Mouse (Mus musculus): Measurements from ENCODE around the gene Ctnnbip1. TPM values are rescaled to one million over a fixed set of nuclear protein-coding genes. Genes with fewer than 3 reads are reported as not detected.

Ctnnbip1 gene
- polyA plus RNA-seq, 1 experiment from 2014 or later = 85.4 TPM

DNA sequence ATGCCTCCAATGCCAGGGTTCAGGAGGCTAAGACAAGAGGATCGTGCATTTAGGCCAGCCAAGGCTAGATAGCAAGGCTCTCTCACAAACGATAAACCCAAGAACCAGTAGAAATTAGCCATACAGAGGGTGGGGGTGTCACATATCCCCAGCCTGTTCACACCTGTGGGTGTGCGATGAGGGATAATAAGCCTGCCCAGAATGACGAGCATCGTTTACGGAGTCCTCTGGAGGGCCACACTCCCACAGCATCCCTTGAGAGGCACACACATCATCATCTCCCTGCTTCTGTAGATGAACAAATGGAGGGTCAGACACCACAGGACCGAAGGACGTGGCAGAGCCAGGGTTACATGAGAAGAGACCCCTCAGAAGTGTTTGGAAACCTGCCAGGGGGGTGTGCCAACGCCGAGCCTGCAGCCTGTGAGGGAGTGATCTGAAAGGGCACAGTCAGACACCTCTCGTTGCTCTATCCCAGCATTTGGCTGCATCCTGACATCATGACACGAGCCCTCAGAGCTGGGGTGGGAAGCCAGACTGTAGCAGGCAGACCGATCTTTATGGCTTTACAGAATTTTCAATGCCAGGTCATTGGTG lies 60.1 kb downstream of the Ctnnbip1 start:
- H3K4me1 ChIP-seq (replicated peaks) = peaks cover 45% of the 10 kb centered on the region
- H3K9me3 ChIP-seq = no peaks in the 10 kb centered on the region
- peak overlapping the region; percentile 87 for H3K27ac ChIP-seq
- H3K9ac ChIP-seq = no peak overlapping the region
- WGBS = 66% methylated on average over 13 of the region's 13 CpGs
- no peak overlapping the region for H3K4me3 ChIP-seq
- no peak for ATAC-seq (ENCODE audit: low FRiP score)
- 0 out of 2 replicates have a peak, but pooled peaks cover 3% of the 10 kb centered on the region for H3K27me3 ChIP-seq
- no peak overlapping the region for H3K4me2 ChIP-seq
- H3K36me3 ChIP-seq = no peaks in the 10 kb centered on the region

DNA sequence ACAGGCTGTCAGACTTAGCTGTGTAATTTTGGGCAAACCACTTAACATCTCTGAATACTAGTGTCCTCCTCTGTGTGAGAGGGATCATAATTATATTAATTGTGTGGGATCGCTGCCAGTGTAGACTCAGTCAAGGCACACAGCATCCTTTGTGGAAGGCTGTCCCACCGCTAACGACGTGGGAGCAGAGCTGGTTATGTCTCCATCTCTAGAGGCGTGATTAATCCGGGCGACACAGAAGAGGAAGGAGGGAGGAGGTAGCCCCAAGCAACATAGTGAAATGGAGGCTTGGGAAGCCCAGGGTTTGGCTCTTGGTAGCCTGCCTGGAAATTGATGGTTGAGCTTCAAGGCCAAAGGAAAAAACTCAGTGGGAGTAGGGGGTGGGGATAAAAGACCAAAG lies 60.8 kb downstream of the Ctnnbip1 start:
- no peak for ATAC-seq (ENCODE audit: low FRiP score)
- peak overlapping the region; percentile 87 for H3K27ac ChIP-seq
- WGBS = 19% methylated on average over 7 of the region's 7 CpGs

DNA sequence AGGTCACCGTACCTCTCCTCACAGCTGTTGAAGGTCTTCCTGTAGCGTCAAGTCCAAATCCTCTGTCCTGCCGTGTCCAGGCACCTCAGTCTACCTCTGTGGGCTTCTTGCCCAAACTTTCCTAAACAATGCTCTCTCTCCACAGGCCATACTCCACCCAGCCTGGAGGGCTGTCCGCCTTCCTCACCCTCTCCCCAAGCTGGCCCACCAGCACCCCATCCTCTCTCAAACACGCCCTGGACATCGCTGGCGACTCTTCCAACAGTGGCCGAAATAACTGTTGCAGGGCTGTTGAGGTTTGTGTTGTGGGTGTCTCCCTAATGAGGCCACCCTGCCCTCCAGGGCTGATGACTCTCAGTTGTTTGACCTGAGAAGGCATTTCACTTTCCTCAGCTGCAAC lies 67.2 kb downstream of the Ctnnbip1 start:
- peaks cover 29% of the 10 kb centered on the region for H3K4me1 ChIP-seq (replicated peaks)
- 0 out of 2 replicates have a peak, but pooled peaks have one; percentile 7 for ATAC-seq (ENCODE audit: low FRiP score)
- no peaks in the 10 kb centered on the region for H3K9me3 ChIP-seq
- H3K27me3 ChIP-seq = peaks cover 11% of the 10 kb centered on the region; the same call in 1 of the 2 replicates
- no peaks in the 10 kb centered on the region for H3K36me3 ChIP-seq
- no peak overlapping the region for H3K4me2 ChIP-seq
- H3K27ac ChIP-seq = 0 out of 2 replicates have a peak overlapping the region, but pooled peaks have one; percentile 94
- H3K4me3 ChIP-seq = 0 out of 2 replicates have a peak overlapping the region, but pooled peaks have one; percentile 87
- WGBS = 85% methylated on average over 8 of the region's 8 CpGs
- H3K9ac ChIP-seq = no peak overlapping the region

More for the DNA sequence above, 60.8 kb downstream of the Ctnnbip1 start:
- Histone ChIP-seq H3K27me3 (0 out of 2 replicates have a peak, but pooled peaks cover 3% of the 10 kb centered on the region), H3K4me1 (replicated peaks) (peaks cover 45% of the 10 kb centered on the region), H3K9me3 (no peaks in the 10 kb centered on the region), H3K9ac (no peak overlapping the region; the same call in 1 of the 2 replicates), H3K36me3 (no peaks in the 10 kb centered on the region), H3K4me2 (no peak overlapping the region), H3K4me3 (no peak overlapping the region)

DNA sequence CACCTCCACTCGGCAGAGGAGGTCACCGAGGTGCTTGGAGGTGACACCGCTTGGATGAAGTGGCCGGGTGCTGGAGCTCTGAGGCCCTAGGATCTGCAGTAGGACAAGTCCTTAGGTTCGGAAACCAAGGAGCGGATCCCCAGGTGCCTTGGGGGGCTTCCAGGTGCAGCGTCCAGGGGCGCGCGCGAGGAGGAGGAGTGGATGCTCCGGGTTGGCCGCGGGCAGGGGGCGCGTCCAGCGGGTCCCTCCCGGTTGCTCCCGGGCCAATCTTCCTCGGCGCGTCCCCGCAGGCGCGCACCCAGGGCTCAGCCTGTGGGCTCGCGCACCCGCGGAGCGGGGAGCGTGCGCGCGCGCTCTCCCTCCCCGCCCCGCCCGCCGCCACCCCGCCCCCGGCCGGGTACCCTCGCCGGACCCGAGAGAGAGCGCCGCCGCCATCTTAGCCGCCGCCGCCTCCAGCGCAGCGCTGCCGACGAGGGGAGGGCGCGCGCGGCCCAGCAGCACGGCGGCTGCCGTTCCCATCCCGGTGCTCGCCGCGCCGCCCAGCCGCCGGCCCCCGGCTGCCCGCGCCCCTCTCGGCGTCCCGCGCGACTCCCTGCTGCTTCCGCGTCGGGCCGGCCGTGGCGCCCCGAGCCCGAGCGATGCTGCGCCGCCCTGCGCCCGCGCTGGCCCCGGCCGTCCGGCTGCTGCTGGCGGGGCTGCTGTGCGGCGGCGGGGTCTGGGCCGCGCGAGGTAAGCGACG lies 68.2 kb downstream of the Ctnnbip1 start, which contains the start of gene Clstn1:
Gene Clstn1, plus strand, starts transcription at position 425 of the 739 bp plus-strand sequence.
- Histone ChIP-seq H3K4me1 (replicated peaks) (peaks cover 29% of the 10 kb centered on the region), H3K27ac (peak within 1 kb of the TSS; percentile 94), H3K27me3 (peaks cover 11% of the 10 kb centered on the region; the same call in 1 of the 2 replicates), H3K4me3 (peak within 1 kb of the TSS; percentile 87), H3K4me2 (peak within 1 kb of the TSS; percentile 99), H3K9ac (peak within 1 kb of the TSS; percentile 96), H3K9me3 (no peaks in the 10 kb centered on the region), H3K36me3 (no peaks in the 10 kb centered on the region)
- peak; percentile 72 for ATAC-seq (ENCODE audit: low FRiP score)
- under 1% methylated on average over 62 of the region's 103 CpGs for WGBS

DNA sequence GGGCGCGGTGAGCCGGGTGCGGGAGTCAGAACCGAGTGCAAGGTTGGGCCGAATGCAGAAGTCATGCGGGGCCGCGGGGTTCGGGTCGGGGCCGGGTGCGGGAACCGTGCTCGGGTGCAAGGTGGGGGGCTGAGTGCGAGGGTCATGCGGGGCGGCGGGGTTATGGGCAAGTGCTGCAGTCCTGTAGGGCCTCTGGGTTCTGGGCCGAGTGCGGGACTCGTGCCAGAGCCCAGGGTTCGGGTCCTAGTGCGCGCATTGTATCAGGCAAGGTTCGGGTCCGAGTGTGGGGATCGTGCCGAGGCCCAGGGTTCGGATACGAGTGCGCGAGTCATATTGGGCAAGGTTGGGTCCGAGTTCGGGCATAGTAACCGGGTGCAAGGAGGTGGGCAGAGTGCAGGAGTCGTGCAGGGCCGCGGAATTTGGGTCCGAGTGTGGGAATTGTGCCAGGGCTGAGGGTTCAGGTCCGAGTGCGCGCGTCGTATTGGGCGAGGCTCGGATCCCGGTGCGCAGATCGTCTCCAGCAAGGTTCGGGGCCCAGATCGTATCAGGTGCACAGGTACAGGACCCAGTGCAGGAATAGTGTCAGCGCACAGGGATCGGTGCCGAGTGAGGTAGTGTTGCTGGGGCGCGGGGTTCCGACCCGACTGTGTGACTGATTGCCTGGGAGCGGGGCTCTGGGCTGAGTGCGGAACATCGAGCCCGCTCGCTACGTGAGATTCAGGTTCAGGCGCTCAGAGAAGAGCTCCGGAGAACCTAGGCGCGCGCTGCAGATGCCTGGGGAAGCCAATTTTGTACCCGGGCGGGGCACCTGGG lies 69.0 kb downstream of the Ctnnbip1 start:
- Histone ChIP-seq H3K4me3 (peak overlapping the region; percentile 87), H3K27me3 (peaks cover 8% of the 10 kb centered on the region; the same call in 1 of the 2 replicates), H3K9me3 (no peaks in the 10 kb centered on the region), H3K27ac (peak overlapping the region; percentile 94), H3K4me2 (peak overlapping the region; percentile 99), H3K4me1 (replicated peaks) (peaks cover 33% of the 10 kb centered on the region), H3K36me3 (no peaks in the 10 kb centered on the region), H3K9ac (peak overlapping the region; percentile 96)
- under 1% methylated on average over 72 of the region's 72 CpGs for WGBS
- peak; percentile 64 for ATAC-seq (ENCODE audit: low FRiP score)

DNA sequence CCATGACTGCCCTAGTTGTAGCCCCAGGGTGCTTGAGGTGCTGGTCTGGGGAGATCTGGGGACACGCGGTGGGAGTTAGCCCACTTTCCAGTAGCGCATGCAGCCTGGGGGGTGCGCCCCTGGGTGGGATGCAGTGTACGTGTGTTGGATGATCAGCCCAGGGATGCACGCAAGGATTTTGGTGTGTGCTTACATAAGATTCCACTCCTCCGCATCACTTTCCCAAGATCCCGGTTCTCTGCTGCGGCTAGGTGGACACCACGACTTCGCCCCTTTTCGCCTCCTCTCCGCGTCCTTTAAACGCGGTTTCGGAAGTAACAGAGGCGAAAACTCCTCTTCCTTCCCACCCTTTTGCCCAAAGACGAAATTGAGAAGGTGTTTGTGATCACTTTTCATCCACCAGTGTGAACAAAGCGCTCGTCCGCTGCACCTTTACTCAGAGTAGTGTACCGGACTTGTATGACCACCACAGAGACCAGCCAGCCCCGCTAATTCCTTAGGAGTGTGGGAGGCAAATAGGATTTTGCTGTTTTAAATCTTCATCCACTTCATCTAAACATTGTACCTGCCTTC lies 69.6 kb downstream of the Ctnnbip1 start:
- ATAC-seq (ENCODE audit: low FRiP score) = peak; percentile 37
- Histone ChIP-seq H3K27ac (peak overlapping the region; percentile 94), H3K4me1 (replicated peaks) (peaks cover 39% of the 10 kb centered on the region), H3K4me3 (peak overlapping the region; percentile 87), H3K36me3 (no peaks in the 10 kb centered on the region), H3K27me3 (peaks cover 8% of the 10 kb centered on the region; the same call in 1 of the 2 replicates), H3K9ac (peak overlapping the region; percentile 96), H3K9me3 (no peaks in the 10 kb centered on the region), H3K4me2 (peak overlapping the region; percentile 99)
- WGBS = 2% methylated on average over 24 of the region's 24 CpGs

DNA sequence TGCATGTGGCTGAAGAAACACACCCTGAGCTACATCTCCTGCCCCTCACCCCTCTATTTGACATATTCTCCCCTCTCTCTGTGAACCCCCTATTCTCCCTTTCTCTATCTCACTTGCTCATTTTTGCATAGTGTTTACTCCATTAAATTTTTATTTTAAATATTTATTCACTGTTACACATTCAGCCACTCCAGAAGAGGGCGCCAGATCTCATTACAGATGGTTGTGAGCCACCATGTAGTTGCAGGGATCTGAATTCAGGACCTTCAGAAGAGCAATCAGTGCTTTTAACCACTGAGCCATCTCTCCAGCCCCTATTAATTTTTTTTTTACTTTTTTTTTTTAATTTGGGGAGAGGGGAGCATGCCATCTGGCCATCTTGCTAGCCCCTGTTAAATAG lies 72.2 kb downstream of the Ctnnbip1 start:
- Histone ChIP-seq H3K4me2 (no peak overlapping the region), H3K4me3 (no peak overlapping the region), H3K4me1 (replicated peaks) (peaks cover 55% of the 10 kb centered on the region), H3K9ac (no peak overlapping the region), H3K36me3 (no peaks in the 10 kb centered on the region), H3K9me3 (no peaks in the 10 kb centered on the region), H3K27ac (no peak overlapping the region), H3K27me3 (peaks cover under 1% of the 10 kb centered on the region; the same call in 1 of the 2 replicates)
- no peak for ATAC-seq (ENCODE audit: low FRiP score)
- WGBS = 85% methylated on average over 1 of the region's 1 CpGs

DNA sequence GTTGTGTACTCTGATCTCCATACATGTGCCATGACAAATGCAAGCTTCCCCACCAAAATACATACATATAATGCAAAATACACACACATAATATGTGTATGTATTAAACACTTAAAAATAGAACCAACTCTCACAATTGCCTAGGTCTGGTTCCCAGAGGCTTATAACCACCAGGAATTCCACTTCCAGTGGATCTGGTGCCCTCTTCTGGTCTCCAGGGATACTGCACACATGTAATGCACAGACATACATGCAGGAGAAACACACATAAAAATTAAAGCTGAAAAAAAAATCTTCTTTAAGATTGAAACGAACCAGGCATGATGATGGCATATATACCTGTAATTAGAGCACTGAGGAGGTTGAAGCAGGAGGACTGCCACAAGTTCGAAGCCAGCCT lies 73.5 kb downstream of the Ctnnbip1 start:
- no peaks in the 10 kb centered on the region for H3K9me3 ChIP-seq
- no peak for ATAC-seq (ENCODE audit: low FRiP score)
- WGBS = 93% methylated on average over 2 of the region's 2 CpGs
- no peaks in the 10 kb centered on the region for H3K36me3 ChIP-seq
- H3K27ac ChIP-seq = no peak overlapping the region
- peaks cover 53% of the 10 kb centered on the region for H3K4me1 ChIP-seq (replicated peaks)
- H3K4me3 ChIP-seq = no peak overlapping the region
- no peaks in the 10 kb centered on the region for H3K27me3 ChIP-seq
- no peak overlapping the region for H3K4me2 ChIP-seq
- no peak overlapping the region for H3K9ac ChIP-seq

DNA sequence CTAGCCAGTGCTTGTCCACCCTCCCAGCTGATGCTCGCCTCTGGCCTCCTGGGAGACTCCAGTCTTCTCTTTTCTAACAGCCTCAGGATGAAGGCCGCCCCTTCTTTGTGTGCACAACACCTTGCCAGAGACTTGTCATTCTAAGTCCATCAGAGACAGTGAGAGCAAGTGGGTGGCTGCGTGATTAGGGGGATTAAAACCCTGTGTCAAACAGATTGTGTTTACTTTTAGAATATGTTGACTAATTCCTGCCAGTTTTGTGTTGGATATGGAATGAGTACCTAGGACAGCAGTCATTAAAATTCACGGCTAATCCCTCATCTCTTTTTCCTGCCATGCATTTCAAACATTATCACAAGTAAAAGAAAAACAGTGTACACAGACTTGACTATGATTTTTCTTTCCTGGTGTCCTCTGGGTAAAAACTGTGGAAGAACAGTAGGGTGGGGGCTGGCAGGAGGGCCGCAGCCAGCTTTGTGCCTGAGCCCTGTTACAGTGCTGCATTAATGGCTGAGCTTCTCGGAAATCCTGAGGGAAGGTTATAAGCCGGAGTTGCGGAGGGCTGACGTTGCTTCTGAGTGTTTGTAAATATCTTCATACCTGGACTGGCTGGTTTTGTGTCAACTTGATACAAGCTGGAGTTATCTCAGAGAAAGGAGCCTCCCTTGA lies 77.0 kb downstream of the Ctnnbip1 start:
- H3K9ac ChIP-seq = no peak overlapping the region
- peak overlapping the region; percentile 75 for H3K27ac ChIP-seq
- H3K4me1 ChIP-seq (replicated peaks) = peaks cover 38% of the 10 kb centered on the region
- no peak overlapping the region for H3K4me3 ChIP-seq
- H3K27me3 ChIP-seq = no peaks in the 10 kb centered on the region
- no peaks in the 10 kb centered on the region for H3K36me3 ChIP-seq
- no peaks in the 10 kb centered on the region for H3K9me3 ChIP-seq
- no peak overlapping the region for H3K4me2 ChIP-seq
- 78% methylated on average over 9 of the region's 9 CpGs for whole genome bisulfite sequencing
- ATAC-seq (ENCODE audit: low FRiP score) = no peak

DNA sequence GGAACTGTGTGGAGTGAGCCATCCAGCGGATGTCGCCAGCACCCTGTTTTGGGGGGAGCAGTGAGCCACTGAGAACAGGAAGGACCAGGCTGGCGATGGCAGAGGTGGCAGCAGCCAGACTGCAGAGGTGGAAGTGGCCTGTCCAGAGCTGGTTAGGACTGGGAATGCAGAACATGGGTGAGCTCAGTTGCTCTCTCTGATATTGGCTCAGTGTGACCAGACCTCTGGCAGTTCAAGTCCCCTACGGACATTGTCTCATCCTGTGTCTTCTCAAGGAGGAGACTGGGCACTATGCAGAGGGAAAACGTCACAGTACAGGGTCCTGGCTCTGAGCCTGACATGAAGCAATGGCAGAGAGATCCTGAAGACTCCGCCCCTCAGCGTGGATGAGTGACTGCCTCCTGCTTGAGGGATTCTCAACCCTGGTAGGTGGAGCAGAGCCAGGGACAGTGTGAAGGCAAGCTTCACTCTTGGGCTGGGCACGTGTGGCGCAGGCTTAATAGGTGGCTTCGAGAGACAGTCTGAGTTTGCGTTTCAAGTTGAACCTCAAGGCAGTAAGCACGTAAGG lies 79.7 kb downstream of the Ctnnbip1 start:
- H3K4me2 ChIP-seq = no peak overlapping the region
- no peak for ATAC-seq (ENCODE audit: low FRiP score)
- H3K4me3 ChIP-seq = no peak overlapping the region

DNA sequence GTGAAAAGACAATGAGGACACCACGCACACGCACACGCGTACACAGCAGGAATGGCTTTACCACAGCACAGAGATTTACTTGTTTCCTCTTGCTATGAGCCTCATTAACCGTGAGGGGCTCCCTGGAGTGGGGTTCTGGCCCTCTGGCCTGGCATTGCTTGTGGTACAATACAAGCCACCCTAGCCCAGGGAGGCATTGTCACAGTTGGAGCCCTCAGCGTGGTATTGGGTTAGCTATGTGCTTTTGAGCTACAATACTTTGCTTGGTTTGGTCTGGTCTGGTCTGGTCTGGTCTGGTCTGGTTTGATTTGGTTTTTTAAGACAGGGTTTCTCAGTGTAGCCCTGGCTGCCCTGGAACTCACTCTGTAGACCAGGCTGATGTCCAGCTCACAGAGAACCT lies 81.5 kb downstream of the Ctnnbip1 start:
- WGBS = 84% methylated on average over 6 of the region's 6 CpGs
- H3K36me3 ChIP-seq = no peaks in the 10 kb centered on the region
- no peak overlapping the region for H3K4me2 ChIP-seq
- H3K4me1 ChIP-seq (replicated peaks) = peaks cover 42% of the 10 kb centered on the region
- no peaks in the 10 kb centered on the region for H3K27me3 ChIP-seq
- no peak overlapping the region; the same call in 1 of the 2 replicates for H3K27ac ChIP-seq
- ATAC-seq (ENCODE audit: low FRiP score) = no peak
- H3K9ac ChIP-seq = no peak overlapping the region
- no peaks in the 10 kb centered on the region for H3K9me3 ChIP-seq
- H3K4me3 ChIP-seq = no peak overlapping the region

More for the DNA sequence above, 79.7 kb downstream of the Ctnnbip1 start:
- H3K27ac ChIP-seq = no peak overlapping the region
- no peaks in the 10 kb centered on the region for H3K9me3 ChIP-seq
- H3K9ac ChIP-seq = no peak overlapping the region
- no peaks in the 10 kb centered on the region for H3K36me3 ChIP-seq
- peaks cover 51% of the 10 kb centered on the region for H3K4me1 ChIP-seq (replicated peaks)
- 79% methylated on average over 12 of the region's 12 CpGs for WGBS
- H3K27me3 ChIP-seq = no peaks in the 10 kb centered on the region

Data from hindbrain, embryonic 13.5 days (tissue).